Mouse (Mus musculus) liver, embryonic 15.5 days (tissue): ENCODE results near the gene Stk40. TPM values are rescaled to one million over a fixed set of nuclear protein-coding genes. Genes with fewer than 3 reads are reported as not detected.
A peak's percentile ranks its signal among the peaks of the same experiment; 100 is the strongest.

ENCODE experiments used
- ATAC-seq: fragments of 200-750 bp; cut with Nextera tagmentation; 2 replicates; pipeline ENCODE4 v1.8.0; 2017; ENCODE audit warnings: moderate number of reproducible peaks, mild to moderate bottlenecking, moderate library complexity; ENCODE audit not compliant: insufficient read depth
- H3K27ac ChIP-seq: fragments of 300-500 bp; sonication (generic); replicated peaks from 2 replicates; pipeline ENCODE4 v1.5.1; 2015; ENCODE audit warnings: mild to moderate bottlenecking, inconsistent platforms
- H3K27me3 ChIP-seq: fragments of 300-500 bp; sonication (generic); 2 replicates; pipeline ENCODE4 v1.6.1; 2015; ENCODE audit warnings: mild to moderate bottlenecking, inconsistent platforms
- H3K36me3 ChIP-seq: fragments of 300-500 bp; sonication (generic); replicated peaks from 2 replicates; pipeline ENCODE4 v1.6.1; 2015; ENCODE audit warnings: moderate library complexity, mild to moderate bottlenecking, inconsistent platforms
- H3K4me1 ChIP-seq: fragments of 300-500 bp; sonication (generic); replicated peaks from 2 replicates; pipeline ENCODE4 v1.6.1; 2015; ENCODE audit warnings: inconsistent platforms
- H3K4me2 ChIP-seq: fragments of 300-500 bp; sonication (generic); 2 replicates; pipeline ENCODE4 v1.6.1; 2015; ENCODE audit warnings: moderate library complexity, mild to moderate bottlenecking, inconsistent platforms
- H3K4me3 ChIP-seq: fragments of 300-500 bp; sonication (generic); replicated peaks from 2 replicates; pipeline ENCODE4 v1.5.1; 2015; ENCODE audit warnings: mild to moderate bottlenecking, inconsistent platforms
- H3K9ac ChIP-seq: fragments of 300-500 bp; sonication (generic); 2 replicates; pipeline ENCODE4 v1.6.1; 2015; ENCODE audit warnings: moderate library complexity, mild to moderate bottlenecking, inconsistent platforms
- H3K9me3 ChIP-seq: fragments of 300-500 bp; sonication (generic); replicated peaks from 2 replicates; pipeline ENCODE4 v1.6.1; 2016; ENCODE audit warnings: inconsistent platforms
- WGBS: fragments of 180-500 bp; shearing (Covaris S2); methylation state at CpG from one replicate; pipeline ENCODE4 v1.1.7; 2015; ENCODE audit warnings: mixed read lengths; ENCODE audit not compliant: insufficient replicate concordance; 5-methylcytosine and 5-hydroxymethylcytosine counted together
- polyA plus RNA-seq: library from polyadenylated mRNA; unstranded; fragments of >200 nt; fragmentation: Nextera tagmentation; extraction: Ambion mirVana; gene quantifications from 2 replicates; pipeline ENCODE4 v1.2.1, GENCODE M21; 2015

Stk40 gene
- polyA plus RNA-seq, 1 experiment from 2014 or later, result 13.1 TPM

DNA sequence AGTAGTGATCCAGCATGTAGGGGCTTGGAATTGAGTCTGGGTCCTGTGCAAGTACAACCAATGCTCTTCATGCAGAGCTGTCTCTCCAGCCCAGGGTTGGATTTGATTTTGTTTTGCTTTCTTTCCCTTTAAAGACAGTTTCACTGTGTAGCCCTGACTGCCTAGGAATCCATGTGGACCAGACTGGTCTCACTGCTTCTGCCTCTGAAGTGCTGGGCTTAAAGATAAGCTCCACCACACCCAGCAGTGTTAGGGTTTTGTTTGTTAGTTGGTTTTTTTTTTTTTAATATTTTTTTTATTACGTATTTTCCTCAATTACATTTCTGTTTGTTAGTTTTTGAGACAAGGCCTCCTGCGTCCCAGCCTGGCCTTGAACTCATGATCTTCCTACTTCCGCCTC, 4.4 kb upstream of the Stk40 start:
- 39% methylated on average over 3 of the region's 3 CpGs for WGBS

DNA sequence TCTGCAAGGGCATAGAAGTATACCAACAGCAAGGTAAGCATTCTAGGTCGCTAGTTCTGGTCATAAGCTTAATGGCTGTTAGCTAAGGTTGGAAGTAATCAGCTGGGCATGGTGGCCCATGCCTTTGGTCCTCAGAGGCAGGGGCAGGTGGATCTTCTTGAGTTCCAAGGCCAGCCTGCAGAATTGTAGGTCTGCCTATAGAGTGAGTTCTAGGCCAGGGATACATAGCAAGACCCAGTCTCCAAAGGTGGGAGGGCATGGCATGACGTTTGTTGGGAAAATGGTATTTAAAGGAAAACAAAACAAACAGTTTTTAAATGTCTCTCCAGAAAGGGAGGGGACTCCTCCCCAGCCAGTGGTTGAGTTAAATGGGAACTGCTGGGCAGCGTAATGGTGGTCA, 3.0 kb upstream of the Stk40 start:
- no peak overlapping the region for H3K4me3 ChIP-seq
- ATAC-seq, result no peak
- H3K27ac ChIP-seq, result peak overlapping the region; percentile 99
- peaks cover 85% of the 10 kb centered on the region for H3K4me1 ChIP-seq
- H3K9me3 ChIP-seq, result no peaks in the 10 kb centered on the region
- H3K4me2 ChIP-seq, result no peak overlapping the region
- H3K27me3 ChIP-seq, result no peaks in the 10 kb centered on the region
- H3K36me3 ChIP-seq, result peaks cover 11% of the 10 kb centered on the region
- H3K9ac ChIP-seq, result no peak overlapping the region
- WGBS, result 78% methylated on average over 3 of the region's 3 CpGs

More for the DNA sequence above, 4.4 kb upstream of the Stk40 start:
- Histone ChIP-seq H3K4me2 (peak overlapping the region; percentile 46), H3K9ac (peak overlapping the region; percentile 12; the same call in 1 of the 2 replicates), H3K36me3 (peaks cover 11% of the 10 kb centered on the region), H3K4me3 (no peak overlapping the region), H3K27ac (peak overlapping the region; percentile 99), H3K4me1 (peaks cover 71% of the 10 kb centered on the region), H3K27me3 (no peaks in the 10 kb centered on the region), H3K9me3 (no peaks in the 10 kb centered on the region)
- ATAC-seq, result no peak

DNA sequence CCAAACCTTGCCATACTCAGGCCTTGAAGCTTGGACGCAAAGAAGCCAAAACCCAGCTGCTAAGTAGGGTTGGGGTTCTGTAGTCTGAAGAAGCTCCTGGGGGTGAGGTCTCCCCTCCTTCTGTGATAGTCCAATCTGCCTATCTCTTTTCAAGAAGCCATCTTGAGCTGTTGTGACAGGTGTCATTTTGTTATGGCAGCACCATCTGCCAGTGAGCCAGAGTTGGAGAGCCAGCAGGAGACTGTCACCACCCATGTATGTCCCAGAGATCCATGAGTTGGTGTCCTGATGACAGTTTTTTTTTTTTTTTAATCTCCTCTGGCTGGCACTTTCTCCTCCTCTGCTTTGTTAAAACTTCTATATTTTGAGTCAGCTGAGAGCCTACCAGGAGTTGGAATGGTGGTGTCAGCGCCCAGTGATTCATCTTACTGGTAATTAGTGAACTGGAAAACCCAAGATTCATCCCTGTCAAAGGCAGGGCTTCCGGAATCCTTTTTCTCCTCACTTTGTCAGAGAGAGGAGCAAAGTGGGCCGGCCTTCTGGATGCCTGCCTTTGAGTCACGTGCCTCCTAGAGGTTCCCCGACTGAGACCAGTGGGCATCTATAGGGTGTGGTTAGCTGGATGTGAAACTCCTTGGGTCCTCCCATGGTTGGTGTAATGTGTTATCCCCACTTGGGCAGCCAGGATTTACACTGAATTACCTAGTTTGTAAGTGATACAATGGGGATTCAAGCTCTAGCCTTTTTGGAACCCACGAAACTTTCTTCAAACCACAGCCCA, 1.5 kb upstream of the Stk40 start:
- peak overlapping the region; percentile 99 for H3K27ac ChIP-seq
- H3K4me3 ChIP-seq, result peak overlapping the region; percentile 84
- peak; percentile 41 for ATAC-seq
- WGBS, result 37% methylated on average over 7 of the region's 7 CpGs
- peak overlapping the region; percentile 96 for H3K4me2 ChIP-seq
- no peaks in the 10 kb centered on the region for H3K9me3 ChIP-seq
- H3K4me1 ChIP-seq, result peaks cover 85% of the 10 kb centered on the region
- H3K27me3 ChIP-seq, result no peaks in the 10 kb centered on the region
- peak overlapping the region; percentile 61 for H3K9ac ChIP-seq
- H3K36me3 ChIP-seq, result peaks cover 11% of the 10 kb centered on the region

DNA sequence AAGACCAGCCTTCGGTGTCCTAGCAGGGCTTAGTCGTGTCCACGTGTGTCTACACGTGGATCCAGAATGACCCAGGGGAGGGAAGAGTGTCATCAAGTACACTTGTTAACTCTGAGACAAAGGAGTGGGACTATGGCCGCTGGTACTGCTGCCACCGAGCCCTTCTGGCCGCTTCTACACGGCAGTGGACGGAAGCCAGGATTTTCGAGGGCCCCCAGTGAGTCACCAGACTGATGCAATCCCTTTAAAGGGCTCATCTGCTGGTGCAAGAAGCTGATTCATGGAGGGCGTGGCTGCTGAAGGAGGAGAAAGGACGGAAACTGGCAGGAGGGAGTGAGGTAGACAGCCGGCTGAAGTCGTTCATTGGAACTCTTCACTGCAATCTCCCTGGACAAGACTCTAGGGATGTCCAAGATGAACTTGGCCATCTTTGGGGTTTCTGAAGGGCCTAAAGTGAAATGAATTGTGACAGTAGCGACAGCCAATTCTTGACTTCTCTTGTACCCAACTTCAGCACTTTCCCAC, 638 bp upstream of the Stk40 start:
- no peaks in the 10 kb centered on the region for H3K27me3 ChIP-seq
- H3K4me3 ChIP-seq, result peak overlapping the region; percentile 84
- no peaks in the 10 kb centered on the region for H3K9me3 ChIP-seq
- peaks cover 10% of the 10 kb centered on the region for H3K36me3 ChIP-seq
- H3K9ac ChIP-seq, result peak overlapping the region; percentile 61
- H3K4me2 ChIP-seq, result peak overlapping the region; percentile 96
- WGBS, result under 1% methylated on average over 15 of the region's 15 CpGs
- peak overlapping the region; percentile 99 for H3K27ac ChIP-seq
- peaks cover 83% of the 10 kb centered on the region for H3K4me1 ChIP-seq
- peak; percentile 83 for ATAC-seq

DNA sequence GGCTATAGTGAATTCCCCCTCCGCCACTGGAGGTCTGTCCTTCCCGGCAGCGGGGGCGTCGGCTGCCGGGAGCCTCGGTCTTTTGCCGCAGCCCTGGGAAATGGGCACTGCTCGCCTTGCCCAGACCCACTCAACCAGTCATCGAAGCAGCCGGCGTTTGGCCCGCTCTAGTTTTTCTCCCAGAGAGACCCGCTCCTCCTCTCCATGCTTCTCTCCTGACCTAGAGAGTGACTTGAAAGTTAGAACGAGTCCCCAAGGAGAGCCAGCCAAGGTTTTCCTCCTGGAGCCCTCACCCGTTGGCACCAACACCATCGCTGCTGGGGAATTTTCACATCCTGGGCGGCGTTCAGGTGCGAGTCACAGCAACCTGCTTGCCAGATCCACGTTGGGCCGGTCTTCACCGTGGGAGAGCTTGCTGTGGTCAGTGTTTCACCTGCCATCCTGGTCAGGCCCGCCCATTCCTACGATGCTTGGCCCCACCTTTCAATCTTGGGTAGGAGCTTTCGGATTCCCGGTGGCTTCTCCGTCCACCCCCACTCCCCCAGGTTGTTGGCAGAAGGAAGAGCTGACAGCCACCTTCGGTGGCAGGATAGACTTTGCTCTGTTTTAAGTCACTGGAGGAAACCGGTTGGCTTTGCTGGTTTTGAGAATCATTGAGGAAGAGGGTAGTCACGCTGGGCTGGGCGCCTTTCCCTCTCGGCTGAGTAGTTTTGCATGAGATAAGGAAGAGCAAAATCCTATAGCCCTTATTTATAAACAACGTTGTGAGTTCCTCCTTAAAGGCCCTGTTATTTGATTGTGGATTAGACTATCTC, 711 bp downstream of the Stk40 start:
- under 1% methylated on average over 34 of the region's 34 CpGs for WGBS
- no peaks in the 10 kb centered on the region for H3K27me3 ChIP-seq
- no peaks in the 10 kb centered on the region for H3K36me3 ChIP-seq
- peak overlapping the region; percentile 82 for H3K9ac ChIP-seq
- ATAC-seq, result no peak
- peak overlapping the region; percentile 84 for H3K4me3 ChIP-seq
- peak overlapping the region; percentile 96 for H3K4me2 ChIP-seq
- H3K27ac ChIP-seq, result peak overlapping the region; percentile 99
- no peaks in the 10 kb centered on the region for H3K9me3 ChIP-seq
- peaks cover 83% of the 10 kb centered on the region for H3K4me1 ChIP-seq

DNA sequence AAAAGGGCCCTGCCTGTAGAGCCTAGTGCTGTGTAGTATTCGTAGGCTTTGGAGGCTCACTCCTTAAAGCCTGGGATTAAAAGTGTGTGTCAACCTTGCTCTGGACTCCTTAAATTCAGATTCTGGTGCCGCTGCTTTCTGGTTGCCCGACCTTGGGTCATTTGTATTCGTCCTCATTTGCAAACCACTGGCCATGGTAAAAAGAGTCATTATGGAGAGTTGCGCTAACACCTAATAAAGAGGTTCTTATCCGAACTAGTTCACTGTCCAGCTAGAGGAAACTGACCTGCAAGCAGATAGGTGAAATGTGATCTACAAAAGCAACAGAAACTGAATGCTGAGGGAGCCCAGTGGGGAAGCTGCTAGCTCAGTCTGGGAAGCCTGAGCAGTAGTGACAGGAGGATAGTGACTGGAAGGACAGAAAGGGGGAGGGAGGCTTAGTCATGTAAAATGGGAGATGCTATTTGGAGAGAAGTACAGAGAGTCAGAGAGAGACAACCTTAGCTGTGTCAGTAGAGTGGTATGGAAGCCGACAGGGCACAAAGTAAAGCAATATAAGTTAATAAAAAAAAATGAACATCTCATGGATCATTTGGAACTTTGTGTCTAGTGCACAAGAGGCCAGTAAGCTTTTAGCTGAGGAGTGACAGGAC, 1.5 kb downstream of the Stk40 start:
- Histone ChIP-seq H3K4me3 (peak overlapping the region; percentile 84), H3K27me3 (no peaks in the 10 kb centered on the region), H3K27ac (0 out of 2 replicates have a peak overlapping the region, but pooled peaks have one; percentile 25), H3K4me1 (peaks cover 83% of the 10 kb centered on the region), H3K4me2 (peak overlapping the region; percentile 96), H3K9me3 (no peaks in the 10 kb centered on the region), H3K36me3 (no peaks in the 10 kb centered on the region), H3K9ac (no peak overlapping the region)
- WGBS, result 64% methylated on average over 7 of the region's 7 CpGs
- ATAC-seq, result no peak

DNA sequence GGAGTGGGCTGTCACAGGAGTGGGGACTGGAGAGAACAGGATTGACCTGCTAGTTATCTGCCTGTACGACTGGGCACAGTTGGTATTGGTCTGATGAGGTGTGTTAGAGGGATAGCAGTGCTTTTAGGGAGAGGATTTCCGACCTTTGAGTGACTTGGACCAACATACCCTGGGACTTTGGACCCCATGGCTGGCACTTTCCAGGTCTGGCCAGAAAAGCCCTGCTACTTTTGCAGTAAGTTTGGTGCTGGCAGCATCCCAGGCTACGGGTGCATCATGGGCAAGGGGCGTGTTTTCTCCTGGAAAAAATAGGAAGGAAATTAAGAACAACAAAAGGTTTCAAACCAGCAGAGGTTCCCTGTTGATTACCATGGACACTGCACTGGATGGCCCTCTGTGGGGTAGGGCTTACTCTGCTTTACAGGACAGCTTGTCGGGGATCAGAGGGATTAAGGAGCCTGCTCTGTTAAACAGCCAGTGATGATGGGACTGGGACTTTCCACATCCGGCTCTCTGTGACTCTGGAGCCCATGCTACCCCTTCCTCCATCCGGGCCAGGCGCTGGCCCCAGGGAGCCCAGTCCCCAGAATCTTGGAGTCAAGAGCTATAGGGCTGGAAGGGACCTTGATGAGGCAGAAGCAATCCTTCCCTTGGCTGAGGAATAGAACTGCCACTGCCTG, 4.4 kb downstream of the Stk40 start:
- no peak overlapping the region; the same call in 1 of the 2 replicates for H3K4me2 ChIP-seq
- ATAC-seq, result no peak
- H3K36me3 ChIP-seq, result no peaks in the 10 kb centered on the region
- no peak overlapping the region for H3K9ac ChIP-seq
- no peak overlapping the region for H3K4me3 ChIP-seq
- WGBS, result 55% methylated on average over 8 of the region's 8 CpGs
- H3K9me3 ChIP-seq, result no peaks in the 10 kb centered on the region
- H3K4me1 ChIP-seq, result peaks cover 76% of the 10 kb centered on the region
- H3K27ac ChIP-seq, result no peak overlapping the region
- H3K27me3 ChIP-seq, result no peaks in the 10 kb centered on the region

DNA sequence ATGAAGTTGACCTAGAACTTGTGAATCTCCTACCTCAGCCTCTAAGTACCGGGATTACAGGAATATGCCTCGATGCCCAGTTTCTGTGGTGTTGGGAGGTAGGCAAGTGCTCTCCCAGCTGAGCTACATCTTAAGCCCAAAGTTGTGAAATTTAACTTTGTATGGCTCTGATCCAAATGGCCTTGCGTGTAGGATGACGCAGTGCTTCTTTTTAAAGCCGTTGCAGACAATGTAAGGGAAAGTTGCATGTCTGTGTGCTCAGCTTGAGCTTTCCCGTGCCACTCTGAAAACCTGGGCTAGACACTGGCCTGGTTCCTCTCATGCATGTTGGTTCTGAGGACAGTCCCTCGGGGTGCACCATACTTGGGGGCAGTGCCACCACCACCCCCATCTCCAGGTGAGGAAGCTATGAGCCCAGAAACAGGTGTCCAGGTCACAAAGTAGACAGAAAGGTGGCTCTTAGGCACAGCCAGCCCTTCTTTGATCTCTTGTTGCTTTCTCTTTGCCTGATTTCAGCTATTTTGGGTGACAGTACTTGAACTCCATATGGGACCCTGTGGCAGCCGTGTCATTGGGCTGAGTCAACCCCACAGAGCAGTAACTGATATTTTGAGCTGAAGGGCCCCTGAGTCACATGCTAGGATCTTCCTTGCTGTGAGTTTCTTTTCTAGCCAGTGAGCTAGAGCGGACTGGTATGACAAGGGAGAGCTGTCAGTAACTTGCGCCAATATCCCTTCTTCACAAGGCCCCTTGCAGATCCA, 6.0 kb downstream of the Stk40 start:
- 59% methylated on average over 10 of the region's 10 CpGs for WGBS
- no peak overlapping the region for H3K9ac ChIP-seq
- no peak for ATAC-seq

DNA sequence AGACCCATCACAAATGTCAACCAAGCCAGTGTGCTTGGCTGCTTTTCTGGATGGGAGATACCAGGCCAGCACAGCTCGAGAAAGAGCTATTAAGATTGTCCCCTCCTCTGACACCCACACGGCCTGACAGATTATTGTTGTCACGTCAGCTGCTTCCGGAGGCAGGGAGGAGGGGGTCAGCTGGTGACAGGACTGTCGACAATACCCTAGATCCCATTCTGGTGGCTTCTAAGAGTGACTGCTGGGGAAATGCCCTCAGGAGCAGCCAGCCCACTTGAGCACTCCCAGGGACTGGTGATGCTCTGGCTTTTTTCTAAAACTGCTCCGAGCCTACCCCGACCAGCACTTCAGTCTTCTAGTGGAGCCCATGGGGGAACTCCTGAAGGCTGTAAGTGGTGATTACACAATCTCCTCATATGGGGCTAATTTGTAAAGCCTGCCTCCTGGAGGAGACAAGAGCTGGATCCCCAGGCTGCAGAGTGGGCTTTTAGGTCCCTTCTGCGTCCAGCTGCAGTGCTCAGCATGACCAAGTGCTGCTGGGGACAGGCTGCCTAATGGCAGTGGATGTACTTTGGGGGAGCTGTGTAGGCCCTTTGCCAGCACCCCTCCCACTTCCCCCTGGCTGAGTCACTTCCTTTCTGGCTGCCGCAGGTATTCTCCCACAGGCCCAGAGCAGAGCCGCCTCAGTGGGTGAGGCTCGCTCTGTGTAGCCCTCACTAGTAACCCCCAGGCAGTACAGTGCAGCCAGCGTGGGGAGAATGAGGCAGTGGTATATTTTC, 6.8 kb downstream of the Stk40 start:
- Histone ChIP-seq H3K9ac (no peak overlapping the region; the same call in 1 of the 2 replicates), H3K4me2 (peak overlapping the region; percentile 41), H3K36me3 (no peaks in the 10 kb centered on the region), H3K27me3 (no peaks in the 10 kb centered on the region), H3K9me3 (no peaks in the 10 kb centered on the region), H3K4me1 (peaks cover 75% of the 10 kb centered on the region), H3K4me3 (no peak overlapping the region), H3K27ac (peak overlapping the region; percentile 73)
- 9% methylated on average over 12 of the region's 12 CpGs for WGBS
- ATAC-seq, result peak; percentile 34; the same call in 1 of the 2 replicates

More for the DNA sequence above, 6.0 kb downstream of the Stk40 start:
- Histone ChIP-seq H3K4me1 (peaks cover 78% of the 10 kb centered on the region), H3K4me2 (peak overlapping the region; percentile 41), H3K27me3 (no peaks in the 10 kb centered on the region), H3K9me3 (no peaks in the 10 kb centered on the region), H3K27ac (peak overlapping the region; percentile 73), H3K36me3 (no peaks in the 10 kb centered on the region), H3K4me3 (no peak overlapping the region)
